Mouse (Mus musculus) C2C12 (cell line): Measurements from ENCODE around the gene Rbm28. TPM values are rescaled to one million over a fixed set of nuclear protein-coding genes. Genes with fewer than 3 reads are reported as not detected.
A peak's percentile ranks its signal among the peaks of the same experiment; 100 is the strongest.

Source experiments
- H3K27me3 ChIP-seq: one replicate; pipeline ENCODE4 v1.6.1; 2011; ENCODE audit not compliant: control insufficient read depth, insufficient read depth, insufficient read length
- H3K36me3 ChIP-seq: one replicate; pipeline ENCODE4 v1.6.1; 2011; ENCODE audit not compliant: control insufficient read depth, insufficient read depth
- H3K4me3 ChIP-seq: one replicate; pipeline ENCODE4 v1.5.1; 2011; ENCODE audit warnings: mild to moderate bottlenecking, control low read depth; ENCODE audit not compliant: poor library complexity, insufficient read depth, severe bottlenecking
- H3K79me2 ChIP-seq: one replicate; pipeline ENCODE4 v1.6.1; 2011; ENCODE audit not compliant: control insufficient read depth, insufficient read depth
- H3K79me3 ChIP-seq: one replicate; pipeline ENCODE4 v1.6.1; 2011; ENCODE audit warnings: low read depth, control low read depth
- H3ac ChIP-seq: one replicate; pipeline ENCODE3; 2011; ENCODE audit warnings: low read depth; ENCODE audit not compliant: control insufficient read depth, insufficient read length
- CEBPB ChIP-seq: IDR thresholded peaks from one replicate; pipeline ENCODE4 v1.6.1; 2011; ENCODE audit warnings: low read depth, mild to moderate bottlenecking, control low read depth, moderate library complexity
- CTCF ChIP-seq: IDR thresholded peaks from one replicate; pipeline ENCODE4 v1.5.1; 2011; ENCODE audit not compliant: control insufficient read depth, insufficient read depth, insufficient read length
- FOSL1 ChIP-seq: IDR thresholded peaks from one replicate; pipeline ENCODE4 v1.8.0; 2011; ENCODE audit warnings: mild to moderate bottlenecking, low read length; ENCODE audit not compliant: poor library complexity, insufficient read depth, severe bottlenecking
- MAX ChIP-seq: IDR thresholded peaks from one replicate; pipeline ENCODE4 v1.6.1; 2011; ENCODE audit warnings: mild to moderate bottlenecking, control low read depth
- MYOD1 ChIP-seq: IDR thresholded peaks from one replicate; pipeline ENCODE4 v1.6.1; 2011; ENCODE audit warnings: low read depth; ENCODE audit not compliant: control insufficient read depth, insufficient read length
- MYOG ChIP-seq: IDR thresholded peaks from one replicate; pipeline ENCODE4 v1.6.1; 2011; ENCODE audit not compliant: control insufficient read depth, insufficient read length; ENCODE audit errors: extremely low read depth
- USF1 ChIP-seq: IDR thresholded peaks from one replicate; pipeline ENCODE4 v1.6.1; 2011; ENCODE audit warnings: low read depth, mild to moderate bottlenecking, control low read depth, moderate library complexity
- polyA plus RNA-seq: library from polyadenylated mRNA; unstranded; fragments of >200 nt; fragmentation: generic; extraction: Trizol; gene quantifications from one replicate; pipeline ENCODE4 v1.2.1, GENCODE M21; 2012; ENCODE audit warnings: missing spikeins

Gene Rbm28
- polyA plus RNA-seq, 1 experiment: 18.2 TPM

DNA sequence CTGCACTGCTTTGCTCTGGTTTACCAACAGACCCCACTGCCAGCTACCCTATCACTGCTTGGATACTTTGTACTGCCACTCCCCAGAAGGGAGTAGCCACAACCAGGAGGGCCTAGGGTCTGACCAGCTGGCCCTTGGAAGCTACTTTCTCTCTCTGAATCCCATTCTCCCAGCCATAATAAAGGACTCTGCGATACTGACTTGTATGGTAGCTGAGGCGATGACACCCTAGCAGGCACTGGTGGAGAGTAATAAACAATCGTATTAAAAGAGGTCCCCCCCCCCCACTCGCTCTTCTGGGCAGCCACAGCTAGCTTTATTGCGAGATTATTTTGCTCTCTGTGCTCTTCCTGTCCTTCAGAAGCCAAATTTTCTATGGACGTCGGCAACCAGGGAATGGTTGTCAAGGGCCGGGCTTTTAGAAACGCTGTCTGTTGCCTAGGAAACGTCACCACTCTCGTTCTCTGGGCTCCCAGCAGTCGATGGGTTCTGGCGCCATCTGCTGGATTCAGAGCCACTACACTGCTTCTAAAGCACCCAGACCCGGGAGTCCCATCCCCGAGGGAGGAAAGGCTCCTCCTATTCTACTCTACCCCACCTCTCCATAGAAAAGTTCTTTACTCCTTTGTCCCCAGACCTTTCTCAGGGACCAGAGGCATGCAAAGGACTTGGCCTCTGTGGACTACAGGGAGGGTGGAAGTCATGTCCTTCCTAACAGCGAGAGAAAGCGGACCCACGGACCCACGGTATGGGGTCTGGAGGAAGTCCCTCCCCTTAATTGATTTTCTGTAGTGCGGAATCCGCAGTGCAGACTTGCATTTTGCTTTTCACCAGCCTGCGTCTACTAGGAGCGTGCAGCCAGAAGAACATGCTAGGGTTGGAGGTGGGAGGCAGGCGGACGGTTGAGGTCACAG, 33.8 kb upstream of the Rbm28 start:
- TF ChIP-seq MYOD1 (no peak), CEBPB (no peak), MAX (no peak), FOSL1 (no peak), MYOG (no peak), CTCF (peak; percentile 55)
- Histone ChIP-seq H3K36me3 (peaks cover 15% of the 10 kb centered on the region), H3K79me2 (no peaks in the 10 kb centered on the region), H3K27me3 (no peaks in the 10 kb centered on the region), H3K79me3 (no peaks in the 10 kb centered on the region), H3K4me3 (no peak overlapping the region), H3ac (no peak overlapping the region)

DNA sequence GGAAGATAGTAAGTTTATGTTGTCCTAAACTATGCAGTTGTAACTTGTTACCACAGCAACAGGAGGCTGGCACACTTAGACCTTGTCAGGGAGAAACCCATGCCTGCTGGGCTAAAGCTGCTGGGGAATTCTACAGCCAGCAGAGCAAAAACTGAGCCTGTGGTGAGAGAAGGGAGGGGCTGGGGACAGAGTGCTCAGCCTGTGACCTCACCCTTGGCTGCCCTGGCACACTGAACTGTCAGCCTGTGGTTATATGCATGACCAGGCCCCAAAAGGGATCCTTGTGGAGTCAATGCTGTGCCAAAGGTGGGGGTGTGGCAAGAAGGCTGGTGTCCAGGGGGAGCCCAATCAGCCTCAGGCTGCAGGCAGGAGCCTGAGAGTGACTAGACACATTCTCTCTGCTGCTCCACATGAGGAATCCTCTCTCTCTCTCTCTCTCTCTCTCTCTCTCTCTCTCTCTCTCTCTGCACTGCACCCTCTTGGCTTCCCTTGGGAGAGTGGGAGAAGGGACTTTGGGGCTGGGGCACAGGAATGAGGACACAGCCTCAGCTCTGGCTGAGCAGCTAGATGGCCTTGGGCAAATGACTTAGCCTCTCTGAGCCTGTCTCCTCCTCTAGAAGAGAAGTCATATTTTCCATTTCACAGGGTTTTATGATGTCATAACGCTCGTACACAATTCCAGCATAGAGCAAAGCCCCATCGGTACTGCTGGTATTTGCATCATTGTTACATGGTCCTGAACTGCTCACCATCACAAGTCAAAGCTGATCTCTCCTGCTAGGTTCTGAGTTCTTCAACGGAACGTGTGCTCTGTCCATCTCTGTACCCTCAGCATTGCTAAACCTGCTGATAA, 31.3 kb upstream of the Rbm28 start:
- no peaks in the 10 kb centered on the region for H3K79me3 ChIP-seq
- TF ChIP-seq MAX (peak; percentile 66), MYOG (no peak)
- no peak overlapping the region for H3ac ChIP-seq
- no peaks in the 10 kb centered on the region for H3K36me3 ChIP-seq
- no peaks in the 10 kb centered on the region for H3K79me2 ChIP-seq
- no peaks in the 10 kb centered on the region for H3K27me3 ChIP-seq
- H3K4me3 ChIP-seq: no peak overlapping the region

DNA sequence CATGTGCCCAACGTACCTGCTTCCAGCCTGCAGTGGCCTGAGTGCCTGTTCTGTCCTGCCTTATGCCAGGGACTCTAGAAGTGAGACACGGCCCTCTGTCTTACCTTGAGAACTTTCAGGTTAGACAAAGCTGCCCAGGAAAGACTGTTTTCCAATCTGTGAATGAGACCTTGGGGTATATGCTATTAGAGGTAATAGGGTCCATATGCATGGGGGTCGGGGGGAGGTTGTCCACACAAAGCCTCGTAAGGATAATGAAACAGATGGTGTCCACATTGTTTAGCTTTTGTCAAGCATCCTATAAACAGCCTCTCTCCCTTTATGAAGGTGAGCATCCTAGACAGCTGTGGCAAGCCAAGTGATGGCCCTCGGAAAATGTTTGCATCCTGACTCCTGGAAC, 30.3 kb upstream of the Rbm28 start:
- Histone ChIP-seq H3K36me3 (no peaks in the 10 kb centered on the region), H3K79me2 (no peaks in the 10 kb centered on the region), H3K27me3 (no peaks in the 10 kb centered on the region), H3ac (no peak overlapping the region), H3K4me3 (no peak overlapping the region), H3K79me3 (no peaks in the 10 kb centered on the region)
- TF ChIP-seq USF1 (no peak), MAX (no peak), MYOD1 (no peak), MYOG (no peak), FOSL1 (no peak), CEBPB (no peak)

GRCm38 (mm10) chr6:29193961-29194750, 29.4 kb upstream of the Rbm28 start:
- TF ChIP-seq MYOD1 (no peak), MYOG (no peak), MAX (no peak), CTCF (no peak), FOSL1 (no peak), CEBPB (no peak), USF1 (no peak)
- no peak overlapping the region for H3K4me3 ChIP-seq

GRCm38 (mm10) chr6:29187936-29188335, 23.1 kb upstream of the Rbm28 start:
- Histone ChIP-seq H3K36me3 (no peaks in the 10 kb centered on the region), H3K79me2 (no peaks in the 10 kb centered on the region), H3K79me3 (no peaks in the 10 kb centered on the region), H3ac (no peak overlapping the region), H3K27me3 (peaks cover 3% of the 10 kb centered on the region), H3K4me3 (no peak overlapping the region)
- TF ChIP-seq MYOD1 (no peak), CTCF (no peak), USF1 (no peak), CEBPB (no peak), FOSL1 (no peak), MAX (no peak), MYOG (no peak)

More at GRCm38 (mm10) chr6:29193961-29194750, 29.4 kb upstream of the Rbm28 start:
- Histone ChIP-seq H3ac (no peak overlapping the region), H3K79me3 (no peaks in the 10 kb centered on the region), H3K36me3 (no peaks in the 10 kb centered on the region), H3K27me3 (no peaks in the 10 kb centered on the region), H3K79me2 (no peaks in the 10 kb centered on the region)
